11 mouse cellular contexts compared by ENCODE assay signal in genomic region chr19:45440554-45441175, GRCm38 (mm10).
A peak's percentile ranks its signal among the peaks of the same experiment; 100 is the strongest.
DNase-seq lines count a peak whose midpoint lies in the region; ATAC-seq lines count a peak whose summit lies in the region.
"Had no signal": no experiment of that assay in that cellular context is flagged by ENCODE, and none has a peak within 500 bp of the region (broad histone marks: within the 10 kb centered on the region; RNA-seq: fewer than 3 reads in every experiment).

No protein-coding gene starts in this region.

- DNase-seq in heart, adult 11 months, result peak; percentile 95
- no peak for DNase-seq in right cerebral cortex, postnatal 4 days
- DNase-seq in right cerebral cortex, postnatal 25 days, result no peak
- DNase-seq: B cell, adult 2 months; thymus, postnatal 25 days had no signal

- H3K27ac ChIP-seq in heart, embryonic 12.5 days (ENCODE audit: poor library complexity, severe bottlenecking), result no peak overlapping the region
- H3K27ac ChIP-seq in midbrain, embryonic 13.5 days, result peak overlapping the region; percentile 67
- no peak overlapping the region for H3K27ac ChIP-seq in midbrain, embryonic 16.5 days (ENCODE audit: low read length)
- no peak overlapping the region for H3K27ac ChIP-seq in hindbrain, embryonic 16.5 days (ENCODE audit: low read depth, low read length)
- H3K27ac ChIP-seq in neural tube, embryonic 15.5 days (replicated peaks), result peak overlapping the region; percentile 56; the same call in 1 of the 2 replicates
- H3K27ac ChIP-seq: limb, embryonic 13.5 days had no signal

- ATAC-seq in heart, embryonic 12.5 days (ENCODE audit: insufficient number of reproducible peaks, low FRiP score), result no peak
- ATAC-seq in midbrain, embryonic 13.5 days, result 0 out of 2 replicates have a peak, but pooled peaks have one; percentile 6
- no peak for ATAC-seq in midbrain, embryonic 16.5 days
- ATAC-seq in hindbrain, embryonic 16.5 days, result 0 out of 2 replicates have a peak, but pooled peaks have one; percentile 34
- no peak for ATAC-seq in neural tube, embryonic 15.5 days (ENCODE audit: low FRiP score)

- H3K27me3 ChIP-seq in heart, embryonic 12.5 days (replicated peaks), result no peaks in the 10 kb centered on the region
- 0 out of 2 replicates have a peak, but pooled peaks cover 7% of the 10 kb centered on the region for H3K27me3 ChIP-seq in midbrain, embryonic 13.5 days
- H3K27me3 ChIP-seq in midbrain, embryonic 16.5 days (ENCODE audit: control insufficient read depth, insufficient read depth, low read depth, low read length), result no peaks in the 10 kb centered on the region
- no peaks in the 10 kb centered on the region for H3K27me3 ChIP-seq in hindbrain, embryonic 16.5 days (replicated peaks; ENCODE audit: control insufficient read depth, insufficient read depth, low read length)
- H3K27me3 ChIP-seq in neural tube, embryonic 15.5 days (replicated peaks), result no peaks in the 10 kb centered on the region
- H3K27me3 ChIP-seq: limb, embryonic 13.5 days had no signal

- H3K36me3 ChIP-seq in heart, embryonic 12.5 days, result 0 out of 2 replicates have a peak, but pooled peaks cover 2% of the 10 kb centered on the region
- no peaks in the 10 kb centered on the region for H3K36me3 ChIP-seq in midbrain, embryonic 13.5 days
- no peaks in the 10 kb centered on the region for H3K36me3 ChIP-seq in midbrain, embryonic 16.5 days (ENCODE audit: control insufficient read depth, insufficient read depth, low read length)
- H3K36me3 ChIP-seq in hindbrain, embryonic 16.5 days (ENCODE audit: control insufficient read depth, insufficient read depth, low read length), result no peaks in the 10 kb centered on the region
- 0 out of 2 replicates have a peak, but pooled peaks cover 3% of the 10 kb centered on the region for H3K36me3 ChIP-seq in neural tube, embryonic 15.5 days
- H3K36me3 ChIP-seq: limb, embryonic 13.5 days had no signal

- no peak overlapping the region for H3K4me2 ChIP-seq in heart, embryonic 12.5 days
- H3K4me2 ChIP-seq in midbrain, embryonic 13.5 days (replicated peaks), result no peak overlapping the region
- no peak overlapping the region for H3K4me2 ChIP-seq in midbrain, embryonic 16.5 days (ENCODE audit: low read length)
- H3K4me2 ChIP-seq in hindbrain, embryonic 16.5 days (ENCODE audit: low read length), result no peak overlapping the region
- no peak overlapping the region for H3K4me2 ChIP-seq in neural tube, embryonic 15.5 days
- H3K4me2 ChIP-seq: limb, embryonic 13.5 days had no signal

- H3K9ac ChIP-seq in heart, embryonic 12.5 days, result no peak overlapping the region
- H3K9ac ChIP-seq in midbrain, embryonic 13.5 days (replicated peaks), result no peak overlapping the region
- no peak overlapping the region for H3K9ac ChIP-seq in midbrain, embryonic 16.5 days (ENCODE audit: low read depth, low read length)
- no peak overlapping the region for H3K9ac ChIP-seq in hindbrain, embryonic 16.5 days (ENCODE audit: low read depth, low read length)
- H3K9ac ChIP-seq in neural tube, embryonic 15.5 days (replicated peaks), result no peak overlapping the region
- H3K9ac ChIP-seq: limb, embryonic 13.5 days had no signal

- no peaks in the 10 kb centered on the region for H3K9me3 ChIP-seq in heart, embryonic 12.5 days (replicated peaks)
- H3K9me3 ChIP-seq in midbrain, embryonic 13.5 days, result no peaks in the 10 kb centered on the region
- H3K9me3 ChIP-seq in midbrain, embryonic 16.5 days (replicated peaks; ENCODE audit: control insufficient read depth, low read length, poor library complexity, severe bottlenecking), result no peaks in the 10 kb centered on the region
- H3K9me3 ChIP-seq in hindbrain, embryonic 16.5 days (ENCODE audit: control insufficient read depth, low read length), result no peaks in the 10 kb centered on the region
- no peaks in the 10 kb centered on the region for H3K9me3 ChIP-seq in neural tube, embryonic 15.5 days (replicated peaks)
- H3K9me3 ChIP-seq: limb, embryonic 13.5 days had no signal

- 50% methylated on average over 10 of the region's 10 CpGs for WGBS in heart, embryonic 12.5 days
- 33% methylated on average over 10 of the region's 10 CpGs for WGBS in midbrain, embryonic 13.5 days
- WGBS in midbrain, embryonic 16.5 days, result 31% methylated on average over 10 of the region's 10 CpGs
- 38% methylated on average over 10 of the region's 10 CpGs for WGBS in hindbrain, embryonic 16.5 days
- 24% methylated on average over 10 of the region's 10 CpGs for WGBS in neural tube, embryonic 15.5 days

- H3K4me3 ChIP-seq in heart, embryonic 12.5 days, result no peak overlapping the region
- H3K4me3 ChIP-seq in midbrain, embryonic 13.5 days (replicated peaks), result no peak overlapping the region
- H3K4me3 ChIP-seq in midbrain, embryonic 16.5 days (ENCODE audit: low read depth, low read length), result no peak overlapping the region
- no peak overlapping the region for H3K4me3 ChIP-seq in hindbrain, embryonic 16.5 days (ENCODE audit: low read length)
- H3K4me3 ChIP-seq in neural tube, embryonic 15.5 days (replicated peaks), result no peak overlapping the region
- H3K4me3 ChIP-seq: limb, embryonic 13.5 days had no signal

- H3K4me1 ChIP-seq in heart, embryonic 12.5 days (replicated peaks), result peaks cover 19% of the 10 kb centered on the region
- peaks cover 22% of the 10 kb centered on the region for H3K4me1 ChIP-seq in midbrain, embryonic 13.5 days (replicated peaks)
- peaks cover 12% of the 10 kb centered on the region for H3K4me1 ChIP-seq in midbrain, embryonic 16.5 days (ENCODE audit: control insufficient read depth, insufficient read depth, low read length)
- H3K4me1 ChIP-seq in hindbrain, embryonic 16.5 days (ENCODE audit: control insufficient read depth, insufficient read depth, low read depth, low read length), result peaks cover 14% of the 10 kb centered on the region
- peaks cover 33% of the 10 kb centered on the region for H3K4me1 ChIP-seq in neural tube, embryonic 15.5 days

Comparison
In these comparisons a context has a peak if more than half of its experiments do, and no peak if none do; other contexts are left out.
1. ATAC-seq: peak in midbrain, embryonic 13.5 days (single experiment) and hindbrain, embryonic 16.5 days (single experiment); none in heart, embryonic 12.5 days (single experiment), midbrain, embryonic 16.5 days (single experiment) and neural tube, embryonic 15.5 days (single experiment).
2. H3K27ac ChIP-seq: peak in midbrain, embryonic 13.5 days (single experiment) and neural tube, embryonic 15.5 days (single experiment); none in heart, embryonic 12.5 days (single experiment), midbrain, embryonic 16.5 days (single experiment) and hindbrain, embryonic 16.5 days (single experiment).